Mouse (Mus musculus) cerebellum, adult 2 months (tissue): ENCODE measurements around the gene Tiam1.

Experiments used
- CTCF ChIP-seq: fragments of 200-500 bp; IDR thresholded peaks from 2 replicates; pipeline ENCODE4 v1.5.1; 2011; ENCODE audit warnings: low read depth, mild to moderate bottlenecking, control low read depth, low read length, moderate library complexity, borderline replicate concordance; ENCODE audit not compliant: insufficient read depth
- POLR2A ChIP-seq: fragments of 200-500 bp; IDR thresholded peaks from 2 replicates; pipeline ENCODE4 v1.6.1; 2011; ENCODE audit warnings: low read length, control low read depth, borderline replicate concordance; ENCODE audit not compliant: insufficient read depth

GRCm38 (mm10) chr16:89822882-89823281, 320.7 kb downstream of the Tiam1 start:
- no peak; the same call in 1 of the 2 replicates for TF ChIP-seq CTCF
- no peak for TF ChIP-seq POLR2A
